Mouse (Mus musculus) spleen, postnatal 36 days (tissue): ENCODE results near the gene A430089I19Rik.
"Not testable (repeated sequence)": the region's sequence is repeated elsewhere in the genome, so short reads cannot be mapped to it uniquely, and the experiment has no call there.

Source experiments
- DNase-seq, 2 experiments: peaks; one replicate each; pipeline ENCODE4 v3.0.0; 2022; ENCODE audit warnings: low spot score in 2 of 2, mixed read lengths in 1 of 2

A430089I19Rik gene

GRCm38 (mm10) chr5:94306696-94307095 is at the start of gene A430089I19Rik:
TSS of gene A430089I19Rik (minus strand) at chr5:94306796.
- not testable (repeated sequence) for DNase-seq

- DNase-seq: not testable (repeated sequence)
Observed at GRCm38 (mm10) chr5:94339449-94339848, 32.9 kb upstream of the A430089I19Rik start, which contains the start of gene AA792892. TSS of gene AA792892 (plus strand) at chr5:94339749.

- DNase-seq: not testable (repeated sequence)
Observed at GRCm38 (mm10) chr5:94314135-94314534, 7.5 kb upstream of the A430089I19Rik start, which contains the start of gene Gm6502. TSS of gene Gm6502 (plus strand) at chr5:94314435.
